Mouse (Mus musculus): ENCODE measurements around the gene Gm10490. TPM values are rescaled to one million over a fixed set of nuclear protein-coding genes. Genes with fewer than 3 reads are reported as not detected.
A peak's percentile ranks its signal among the peaks of the same experiment; 100 is the strongest.

The Gm10490 gene
- total RNA-seq, 2 experiments from 2014 or later, result not detected

DNA sequence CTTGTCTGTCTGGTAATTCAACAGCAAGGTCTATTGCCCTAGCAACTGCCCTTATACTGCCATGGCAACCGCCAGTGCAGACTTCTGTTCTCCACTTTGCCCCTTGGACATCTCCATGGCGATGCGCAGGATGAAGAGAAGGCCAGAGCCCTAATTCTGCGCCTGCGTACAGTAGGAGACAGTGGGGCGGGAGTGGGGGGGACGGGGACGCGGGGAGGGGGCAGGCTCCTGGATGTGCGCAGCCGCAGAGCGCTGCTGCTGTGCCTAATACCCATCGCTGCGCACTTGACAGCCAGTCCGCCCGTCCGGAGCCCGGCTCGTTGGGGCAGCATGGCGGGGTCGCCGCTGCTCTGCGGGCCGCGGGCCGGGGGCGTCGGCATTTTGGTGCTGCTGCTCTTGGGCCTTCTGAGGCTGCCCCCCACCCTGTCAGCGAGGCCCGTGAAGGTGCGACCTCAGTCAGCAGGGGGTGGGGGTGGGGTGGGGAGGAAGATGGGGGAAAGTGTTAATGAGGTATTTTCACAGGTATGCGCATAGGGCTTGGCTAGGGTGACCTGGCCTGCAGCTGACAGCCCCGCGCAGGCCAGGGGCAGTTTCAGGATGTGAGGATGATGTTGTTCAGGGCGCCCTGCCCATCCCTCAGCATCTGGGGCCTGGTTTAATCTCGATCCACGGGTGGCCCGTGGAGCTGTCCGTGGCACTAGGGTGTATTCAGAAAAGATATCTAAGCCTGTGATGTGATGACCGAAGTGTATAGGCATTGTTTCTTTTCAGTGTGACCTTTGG lies 10.4 kb downstream of the Gm10490 start, which contains the start of gene Pcsk1n:
TSS of gene Pcsk1n (plus strand) at position 222 of the 783 bp plus-strand sequence.
- intact Hi-C loops (cut with DNase I), result no loop called here
- DNase-seq (ENCODE audit: low spot score), result no peak

DNA sequence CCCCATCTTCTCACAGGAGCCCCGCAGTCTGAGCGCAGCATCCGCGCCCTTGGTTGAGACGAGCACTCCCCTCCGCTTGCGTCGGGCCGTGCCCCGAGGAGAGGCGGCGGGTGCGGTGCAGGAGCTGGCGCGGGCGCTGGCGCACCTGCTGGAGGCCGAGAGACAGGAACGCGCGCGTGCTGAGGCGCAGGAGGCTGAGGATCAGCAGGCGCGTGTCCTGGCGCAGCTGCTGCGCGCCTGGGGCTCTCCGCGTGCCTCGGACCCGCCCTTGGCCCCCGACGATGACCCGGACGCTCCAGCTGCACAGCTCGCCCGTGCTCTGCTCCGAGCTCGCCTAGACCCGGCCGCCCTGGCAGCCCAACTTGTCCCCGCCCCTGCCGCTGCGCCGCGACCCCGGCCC lies 12.7 kb downstream of the Gm10490 start:
- no peak for DNase-seq (ENCODE audit: low spot score)

DNA sequence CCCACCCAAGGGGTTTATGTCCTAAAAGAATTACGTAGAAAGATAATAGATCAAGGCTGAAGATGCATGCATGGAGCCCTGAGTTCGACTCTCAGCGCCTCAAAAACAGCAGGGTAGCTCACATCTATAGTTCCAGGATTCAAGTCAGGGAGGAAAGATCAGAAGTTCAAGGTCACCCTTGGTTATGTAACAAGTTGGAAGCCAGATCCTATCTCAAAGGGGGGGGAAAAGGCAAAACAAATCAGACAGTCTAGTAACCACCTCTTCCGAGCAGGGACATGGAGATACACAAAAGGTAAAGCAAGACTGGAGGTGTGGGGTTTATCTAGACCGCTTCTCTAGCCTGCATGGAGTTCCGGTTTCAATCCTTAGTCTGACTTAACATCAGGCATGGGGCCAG lies 16.9 kb downstream of the Gm10490 start:
- intact Hi-C loops (cut with DNase I), result no loop called here

More for the DNA sequence above, 12.7 kb downstream of the Gm10490 start:
- intact Hi-C loops (cut with DNase I), result no loop called here

DNA sequence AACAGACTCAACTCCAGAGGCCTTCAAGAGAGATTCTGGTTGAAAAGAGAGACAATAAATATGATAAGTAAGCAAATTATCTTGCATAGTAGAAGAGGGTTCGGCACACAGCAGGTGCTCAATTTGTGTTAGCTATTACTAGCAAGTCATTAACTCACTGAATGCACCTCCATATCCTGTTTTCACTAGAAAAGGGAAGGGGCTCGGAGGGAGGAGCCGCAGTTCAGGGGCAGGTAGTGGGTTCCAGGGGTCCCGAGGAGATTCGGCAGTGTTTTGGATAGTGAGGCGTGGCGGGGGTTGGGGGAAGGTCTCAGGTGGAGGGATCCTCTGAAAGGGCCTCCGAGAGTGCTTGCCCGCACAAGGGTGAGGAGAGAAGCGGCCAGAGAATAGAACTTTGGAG lies 17.8 kb downstream of the Gm10490 start:
- no peak for DNase-seq (ENCODE audit: low spot score)
- intact Hi-C loops (cut with DNase I), result no loop called here

More for the DNA sequence above, 16.9 kb downstream of the Gm10490 start:
- no peak for DNase-seq (ENCODE audit: low spot score)

DNA sequence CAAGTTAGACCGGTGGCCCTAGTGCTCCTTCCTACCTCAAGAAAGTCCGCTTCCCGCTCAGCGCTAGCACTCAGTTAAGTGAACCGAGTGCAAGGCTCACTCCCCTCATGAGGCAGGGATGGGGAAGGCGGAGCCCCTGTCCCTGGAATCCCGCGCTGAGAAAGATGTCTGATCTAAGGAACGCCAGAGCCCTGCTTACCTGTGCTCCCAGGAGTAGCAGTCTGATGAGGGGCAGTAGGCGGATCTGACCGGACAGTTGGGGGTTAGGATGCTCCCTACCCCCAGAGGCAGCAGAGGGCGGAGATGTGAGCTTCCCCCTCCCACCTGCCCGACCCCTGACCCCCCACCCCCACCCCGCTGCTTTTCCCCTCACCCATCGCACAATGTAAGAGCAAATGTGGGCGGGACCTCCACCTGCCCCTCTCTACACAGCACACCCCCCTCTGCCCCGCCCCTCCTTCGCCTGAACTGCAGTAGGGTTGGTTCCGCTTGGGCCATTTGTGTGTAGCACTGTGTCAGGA lies 19.0 kb downstream of the Gm10490 start, which contains the start of gene Eras:
TSS of gene Eras (minus strand) at position 338 of the 521 bp plus-strand sequence.
- DNase-seq (ENCODE audit: low spot score), result no peak
- intact Hi-C loops (cut with DNase I), result no loop called here

DNA sequence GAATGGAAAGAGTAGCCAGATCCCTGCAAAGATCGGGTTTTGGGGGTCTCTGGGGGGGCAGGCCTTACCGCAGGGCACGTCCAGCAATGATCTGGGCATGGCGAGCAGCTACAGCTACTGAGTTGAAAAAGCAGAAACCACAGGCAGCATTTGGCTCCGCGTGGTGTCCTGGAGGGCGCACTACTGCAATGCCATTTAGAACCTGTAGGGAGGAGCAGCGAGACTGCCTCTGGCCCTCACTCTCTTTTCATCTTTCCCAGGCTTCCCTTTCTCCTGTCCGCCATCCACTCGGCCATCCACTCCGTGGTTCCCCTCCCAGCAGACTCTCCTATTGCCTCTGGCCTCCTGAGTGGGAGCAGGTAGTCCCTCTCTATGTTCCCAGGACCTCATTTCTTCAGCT lies 27.5 kb downstream of the Gm10490 start:
- no peak for DNase-seq (ENCODE audit: low spot score)
- intact Hi-C loops (cut with DNase I), result no loop called here

DNA sequence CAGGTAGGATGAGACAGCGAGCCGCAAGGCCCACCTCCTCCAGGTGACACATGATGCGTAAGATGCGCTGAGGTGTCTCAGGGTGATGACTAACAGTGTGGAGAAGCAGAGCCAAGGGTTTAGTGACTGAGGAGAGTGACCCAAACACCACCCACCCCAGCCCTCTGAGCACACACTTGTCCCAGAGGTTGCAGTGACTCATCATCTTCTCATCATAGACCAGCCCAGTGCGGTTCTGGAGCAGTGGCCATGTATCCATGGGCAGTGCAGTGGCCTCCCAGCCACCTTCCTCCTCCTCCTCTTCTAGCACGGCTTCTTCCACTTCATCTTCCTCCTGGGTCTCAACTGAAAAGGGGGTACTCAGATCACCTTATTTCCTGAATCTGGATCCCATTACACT lies 28.3 kb downstream of the Gm10490 start:
- DNase-seq (ENCODE audit: low spot score), result no peak
- intact Hi-C loops (cut with DNase I), result no loop called here

DNA sequence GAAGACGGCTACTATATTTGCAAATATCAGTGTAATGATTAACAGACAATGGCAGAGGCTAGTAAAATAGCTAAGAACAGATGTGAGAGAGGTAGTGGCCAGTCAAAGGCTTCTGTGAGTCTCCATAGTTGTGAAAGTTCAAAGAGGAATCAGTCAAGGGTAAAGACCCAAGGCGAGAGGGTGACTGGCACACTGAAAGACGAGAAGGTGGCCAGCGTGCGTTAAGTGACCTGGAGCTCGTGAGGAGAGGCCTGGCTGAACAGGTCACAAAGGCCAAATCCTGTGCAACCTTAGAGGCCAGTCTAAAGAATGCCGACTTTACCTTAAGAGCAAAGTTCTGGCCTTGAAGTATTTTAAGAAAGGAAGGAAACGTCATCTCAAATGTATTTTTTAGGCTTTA lies 36.3 kb downstream of the Gm10490 start:
- intact Hi-C loops (cut with DNase I), result loop anchor here (10.0 kb wide), 1 partner anchor 341 kb away; the partner anchor contains the start of genes Cacna1f and Ccdc22
- no peak for DNase-seq (ENCODE audit: low spot score)

DNA sequence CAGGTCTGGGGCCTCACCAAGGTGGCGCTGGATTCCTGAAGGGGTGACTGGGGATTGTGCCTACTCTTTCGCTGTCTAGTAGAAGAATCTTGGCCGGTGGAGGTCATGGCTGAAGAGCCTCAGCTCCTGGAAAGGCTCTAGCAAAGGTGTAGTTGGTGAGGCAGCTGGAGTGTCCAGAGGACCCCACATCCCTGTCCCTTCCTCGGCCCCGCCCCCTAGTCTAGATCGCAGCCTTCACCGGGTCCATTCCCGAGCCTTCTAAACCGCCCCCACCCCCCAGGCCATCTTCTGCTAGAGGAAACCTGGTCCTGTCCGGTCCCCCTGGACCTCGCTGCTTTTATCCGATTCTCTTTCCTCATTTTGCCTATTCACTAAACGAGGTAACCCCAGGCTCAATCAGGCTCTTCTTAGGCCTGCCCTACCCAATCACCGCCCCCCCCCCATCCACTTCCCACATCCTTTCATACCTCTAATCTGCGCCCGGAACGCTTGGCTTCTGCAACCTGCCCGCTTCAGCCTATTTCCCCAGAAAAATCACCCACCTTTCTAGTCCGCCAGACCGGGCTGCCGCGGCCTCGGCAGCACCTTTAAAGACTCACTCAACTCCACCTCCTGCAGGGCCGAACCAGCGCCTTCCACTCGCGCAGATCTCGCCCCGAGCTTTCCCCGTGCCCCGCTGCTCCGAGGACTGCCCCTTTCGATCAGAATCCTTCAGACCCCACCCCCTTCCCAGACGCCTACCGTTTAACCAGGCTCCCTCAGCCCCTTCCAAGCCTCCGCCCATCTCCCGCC lies 38.0 kb downstream of the Gm10490 start, which contains the start of gene Hdac6:
TSS of gene Hdac6 (minus strand) at position 782 of the 792 bp plus-strand sequence.
- no peak for DNase-seq (ENCODE audit: low spot score)
- intact Hi-C loops (cut with DNase I), result loop anchor here (10.0 kb wide), 1 partner anchor 343 kb away; the partner anchor contains the start of genes Cacna1f and Ccdc22

DNA sequence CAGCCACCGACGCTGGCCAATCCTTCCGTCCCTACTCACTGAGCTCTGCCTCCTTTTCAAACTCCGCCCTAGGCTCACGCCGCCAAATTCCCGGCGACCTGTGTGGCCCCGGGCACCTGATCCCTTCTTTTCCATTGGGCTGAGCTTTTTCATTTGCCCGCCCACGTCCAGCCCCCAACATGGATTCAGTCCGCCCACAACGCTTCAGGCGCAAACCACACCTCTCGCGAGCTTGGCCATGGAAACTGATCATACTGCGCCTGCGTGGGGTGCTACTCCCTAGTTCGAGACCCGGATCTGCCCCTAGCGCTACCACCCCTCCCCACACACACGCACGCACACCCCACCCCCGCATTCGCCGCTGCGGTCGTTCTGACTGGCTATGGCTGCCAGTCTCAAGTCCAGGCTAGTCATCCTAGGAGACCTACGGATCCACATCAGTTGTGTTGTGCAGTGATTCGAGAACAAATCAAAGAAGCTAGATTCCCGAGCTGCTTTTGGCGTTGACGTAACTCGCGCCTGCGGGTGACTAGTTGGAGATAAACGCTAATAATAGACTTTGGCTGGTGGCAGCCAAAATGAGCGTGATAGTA lies 38.7 kb downstream of the Gm10490 start:
- DNase-seq (ENCODE audit: low spot score), result peak; percentile 93
- intact Hi-C loops (cut with DNase I), result loop anchor here (10.0 kb wide), 1 partner anchor 343 kb away; the partner anchor contains the start of genes Cacna1f and Ccdc22

DNA sequence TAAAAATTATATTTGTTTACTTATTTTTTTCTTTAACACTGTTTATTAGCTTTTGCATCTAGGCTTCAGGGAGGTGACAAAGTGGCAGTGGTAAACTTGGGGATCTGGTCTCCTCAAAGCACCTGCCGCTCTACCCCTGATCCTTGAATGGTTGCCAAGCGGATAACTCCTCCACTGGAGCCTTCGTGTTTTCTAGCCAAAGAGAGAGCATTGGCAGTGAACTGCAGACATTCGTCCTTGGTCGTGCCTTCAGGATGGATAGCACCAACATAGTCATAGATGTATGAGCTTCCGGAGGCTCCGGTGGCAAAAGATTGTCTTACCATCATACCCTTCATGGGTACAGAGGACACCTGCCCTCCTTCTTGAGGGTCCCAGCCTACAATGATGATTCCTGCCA lies 40.7 kb downstream of the Gm10490 start:
- intact Hi-C loops (cut with DNase I), result no loop called here
- DNase-seq (ENCODE audit: low spot score), result no peak

DNA sequence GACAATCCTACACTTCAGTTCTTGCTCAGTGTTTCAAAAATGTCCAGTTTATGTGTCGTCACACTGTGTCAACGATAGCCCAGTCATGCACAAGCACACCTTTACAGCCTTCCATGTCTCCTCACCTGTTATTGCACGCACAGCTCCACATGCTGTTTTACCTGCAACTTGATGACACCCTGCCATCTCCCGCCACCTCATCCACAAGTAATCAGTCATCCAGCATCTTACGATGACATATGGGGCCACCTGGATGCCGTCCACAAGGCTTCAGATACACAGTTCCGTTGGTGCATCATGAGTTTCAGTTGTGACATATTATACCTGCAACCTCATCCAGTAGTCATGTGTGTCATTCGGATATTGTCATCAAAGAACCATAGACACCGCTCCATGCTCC lies 49.5 kb downstream of the Gm10490 start:
- DNase-seq (ENCODE audit: low spot score), result no peak
- intact Hi-C loops (cut with DNase I), result no loop called here

Other genes starting within 250 kb of the Gm10490 start
- 10 to 100 TPM; 41.6 to 54.1 TPM for gene Plp2, start 238.2 kb upstream of the Gm10490 start, total RNA-seq (2021)
- 10 to 100 TPM; 24.1 to 26.0 TPM for gene Magix, start 228.3 kb upstream of the Gm10490 start, total RNA-seq (2021)
- 10 to 100 TPM; 19.5 to 21.3 TPM for gene Gpkow, start 212.4 kb upstream of the Gm10490 start, total RNA-seq (2021)
- gene Wdr45, start 195.2 kb upstream of the Gm10490 start, total RNA-seq (2021), result 10 to 100 TPM; 34.4 to 44.8 TPM
- under 1 TPM in 1 of 2 experiments, not detected in 1; 0.42 TPM for gene Gm45208, start 187.3 kb upstream of the Gm10490 start, total RNA-seq (2021)
- 1 to 10 TPM; 6.5 to 6.9 TPM for gene Praf2, start 181.1 kb upstream of the Gm10490 start, total RNA-seq (2021)
- gene Ccdc120, start 158.6 kb upstream of the Gm10490 start, total RNA-seq (2021), result 1 to 10 TPM in 1 of 2 experiments, under 1 TPM in 1; 0.91 to 2.0 TPM
- gene Tfe3, start 147.0 kb upstream of the Gm10490 start, total RNA-seq (2021), result 10 to 100 TPM; 15.0 to 16.8 TPM
- gene Gripap1, start 119.8 kb upstream of the Gm10490 start, total RNA-seq (2021), result 10 to 100 TPM; 24.7 to 26.9 TPM
- gene Kcnd1, start 87.3 kb upstream of the Gm10490 start, total RNA-seq (2021), result under 1 TPM; 0.22 to 0.23 TPM
- gene Otud5, start 68.2 kb upstream of the Gm10490 start, total RNA-seq (2021), result 10 to 100 TPM; 25.7 to 28.5 TPM
- 1 to 10 TPM; 2.2 to 3.1 TPM for gene Pim2, start 31.3 kb upstream of the Gm10490 start, total RNA-seq (2021)
- 10 to 100 TPM; 11.0 to 17.0 TPM for gene Slc35a2, start 25.5 kb upstream of the Gm10490 start, total RNA-seq (2021)
- gene Pqbp1, start 10.3 kb upstream of the Gm10490 start, total RNA-seq (2021), result 10 to 100 TPM; 22.1 to 22.7 TPM
- 10 to 100 TPM; 49.5 to 50.1 TPM for gene Timm17b, start 10.2 kb upstream of the Gm10490 start, total RNA-seq (2021)
- not detected for gene Gm10491, start 1.7 kb upstream of the Gm10490 start, total RNA-seq (2021)
- gene Pcsk1n, start 10.3 kb downstream of the Gm10490 start, total RNA-seq (2021), result under 1 TPM in 1 of 2 experiments, not detected in 1; 0.11 TPM
- gene Eras, start 19.1 kb downstream of the Gm10490 start, total RNA-seq (2021), result not detected
- gene Hdac6, start 38.3 kb downstream of the Gm10490 start, total RNA-seq (2021), result 10 to 100 TPM in 1 of 2 experiments, 1 to 10 TPM in 1; 9.9 to 12.4 TPM
- under 1 TPM in 1 of 2 experiments, not detected in 1; 0.53 TPM for gene Gata1, start 68.5 kb downstream of the Gm10490 start, total RNA-seq (2021)
- not detected for gene Glod5, start 109.0 kb downstream of the Gm10490 start, total RNA-seq (2021)
- 1 to 10 TPM; 4.1 to 5.0 TPM for gene Suv39h1, start 165.2 kb downstream of the Gm10490 start, total RNA-seq (2021)
- gene Was, start 181.0 kb downstream of the Gm10490 start, total RNA-seq (2021), result 1 to 10 TPM; 1.8 to 2.3 TPM
- 10 to 100 TPM; 43.6 to 46.6 TPM for gene Wdr13, start 223.3 kb downstream of the Gm10490 start, total RNA-seq (2021)
- gene Rbm3, start 236.3 kb downstream of the Gm10490 start, total RNA-seq (2021), result 10 to 100 TPM; 58.8 to 85.0 TPM

Data from heart, postnatal 25 days (tissue).